Mouse (Mus musculus) liver, adult 2 months (tissue): ENCODE data around the gene Sox30. TPM values are rescaled to one million over a fixed set of nuclear protein-coding genes. Genes with fewer than 3 reads are reported as not detected.

Source experiments
- DNase-seq: peaks from one replicate; pipeline ENCODE4 v3.0.0-alpha.2; 2011; ENCODE audit warnings: low read depth, low spot score; ENCODE audit errors: extremely low read depth
- H3K27ac ChIP-seq: fragments of 200-500 bp; replicated peaks from 2 replicates; pipeline ENCODE4 v1.5.1; 2012; ENCODE audit warnings: low read depth, mild to moderate bottlenecking, control low read depth, inconsistent platforms, low read length; ENCODE audit not compliant: insufficient read depth
- H3K27me3 ChIP-seq: fragments of 200-500 bp; 2 replicates; pipeline ENCODE4 v1.6.1; 2012; ENCODE audit warnings: mild to moderate bottlenecking, moderate library complexity, low read length, inconsistent platforms; ENCODE audit not compliant: control insufficient read depth, insufficient read depth
- H3K36me3 ChIP-seq: fragments of 200-500 bp; 2 replicates; pipeline ENCODE4 v1.6.1; 2012; ENCODE audit warnings: low read length, inconsistent platforms; ENCODE audit not compliant: control insufficient read depth, insufficient read depth
- H3K4me1 ChIP-seq: fragments of 200-500 bp; 2 replicates; pipeline ENCODE4 v1.6.1; 2011; ENCODE audit warnings: low read length; ENCODE audit not compliant: control insufficient read depth, insufficient read depth
- H3K4me3 ChIP-seq: fragments of 200-500 bp; 2 replicates; pipeline ENCODE4 v1.5.1; 2011; ENCODE audit warnings: low read depth, mild to moderate bottlenecking, control low read depth, low read length, moderate library complexity; ENCODE audit not compliant: insufficient read depth
- H3K79me2 ChIP-seq: fragments of 200-500 bp; 2 replicates; pipeline ENCODE4 v1.6.1; 2012; ENCODE audit warnings: inconsistent platforms, mild to moderate bottlenecking, low read length, moderate library complexity; ENCODE audit not compliant: control insufficient read depth, insufficient read depth
- H3K9ac ChIP-seq: fragments of 200-500 bp; 2 replicates; pipeline ENCODE4 v1.6.1; 2012; ENCODE audit warnings: low read depth, mild to moderate bottlenecking, control low read depth, inconsistent platforms, low read length
- CTCF ChIP-seq: fragments of 200-500 bp; IDR thresholded peaks from 2 replicates; pipeline ENCODE4 v1.5.1; 2011; ENCODE audit warnings: low read depth, low read length, control low read depth
- POLR2A ChIP-seq: fragments of 200-500 bp; IDR thresholded peaks from 2 replicates; pipeline ENCODE4 v1.6.1; 2011; ENCODE audit warnings: low read length, control low read depth; ENCODE audit not compliant: insufficient read depth; ENCODE audit errors: extremely low read depth
- WGBS: fragments of 180-500 bp; shearing (Covaris S2); methylation state at CpG from one replicate; pipeline ENCODE4 v1.1.7; 2018; 5-methylcytosine and 5-hydroxymethylcytosine counted together
- polyA plus RNA-seq: library from polyadenylated mRNA; depleted of rRNA; stranded (reverse); fragments of >200 nt; gene quantifications from 2 replicates; pipeline ENCODE4 v1.2.3, GENCODE M21; 2012
- total RNA-seq: library from RNA; depleted of rRNA; stranded (reverse); fragments of >200 nt; gene quantifications from 2 replicates; pipeline ENCODE4 v1.2.3, GENCODE M21; 2014

Sox30 gene
- total and polyA plus RNA-seq, 2 experiments, result under 0.01 TPM; not detected in 1

- Histone ChIP-seq H3K27ac (no peak overlapping the region), H3K79me2 (no peaks in the 10 kb centered on the region), H3K9ac (no peak overlapping the region), H3K27me3 (no peaks in the 10 kb centered on the region), H3K4me1 (peaks cover 3% of the 10 kb centered on the region; the same call in 1 of the 2 replicates), H3K4me3 (no peak overlapping the region), H3K36me3 (no peaks in the 10 kb centered on the region)
- WGBS, result 54% methylated on average over 3 of the region's 3 CpGs
- TF ChIP-seq CTCF (no peak), POLR2A (no peak)
- no peak for DNase-seq
Measured at GRCm38 (mm10) chr11:46031470-46031869, 51.4 kb downstream of the Sox30 start.

GRCm38 (mm10) chr11:46032956-46033355 is 52.8 kb downstream of the Sox30 start:
- 89% methylated on average over 7 of the region's 7 CpGs for WGBS
- no peak for DNase-seq

GRCm38 (mm10) chr11:46036374-46036773 is 56.3 kb downstream of the Sox30 start:
- Histone ChIP-seq H3K4me1 (peaks cover 4% of the 10 kb centered on the region; the same call in 1 of the 2 replicates), H3K36me3 (no peaks in the 10 kb centered on the region), H3K27me3 (no peaks in the 10 kb centered on the region), H3K9ac (no peak overlapping the region), H3K79me2 (no peaks in the 10 kb centered on the region), H3K4me3 (no peak overlapping the region), H3K27ac (no peak overlapping the region)
- DNase-seq, result peak; percentile 45
- TF ChIP-seq CTCF (no peak), POLR2A (no peak)
- WGBS, result 56% methylated on average over 10 of the region's 10 CpGs

More at GRCm38 (mm10) chr11:46032956-46033355, 52.8 kb downstream of the Sox30 start:
- Histone ChIP-seq H3K27ac (no peak overlapping the region), H3K4me3 (no peak overlapping the region), H3K79me2 (no peaks in the 10 kb centered on the region), H3K36me3 (no peaks in the 10 kb centered on the region), H3K4me1 (peaks cover 4% of the 10 kb centered on the region; the same call in 1 of the 2 replicates), H3K27me3 (no peaks in the 10 kb centered on the region), H3K9ac (no peak overlapping the region)
- TF ChIP-seq POLR2A (no peak), CTCF (no peak)

GRCm38 (mm10) chr11:46038901-46039300 is 58.8 kb downstream of the Sox30 start:
- Histone ChIP-seq H3K36me3 (no peaks in the 10 kb centered on the region), H3K27ac (peak overlapping the region; percentile 10; the same call in 1 of the 2 replicates), H3K27me3 (no peaks in the 10 kb centered on the region), H3K4me1 (peaks cover 4% of the 10 kb centered on the region; the same call in 1 of the 2 replicates), H3K4me3 (no peak overlapping the region), H3K79me2 (no peaks in the 10 kb centered on the region), H3K9ac (no peak overlapping the region)
- 59% methylated on average over 15 of the region's 15 CpGs for WGBS
- DNase-seq, result no peak
- TF ChIP-seq CTCF (no peak), POLR2A (no peak)

GRCm38 (mm10) chr11:46039335-46039734 is 59.2 kb downstream of the Sox30 start:
- 63% methylated on average over 11 of the region's 11 CpGs for WGBS
- H3K4me3 ChIP-seq, result no peak overlapping the region
- peak; percentile 31 for DNase-seq
- no peaks in the 10 kb centered on the region for H3K79me2 ChIP-seq
- H3K4me1 ChIP-seq, result peaks cover 4% of the 10 kb centered on the region; the same call in 1 of the 2 replicates
- H3K27ac ChIP-seq, result peak overlapping the region; percentile 10; the same call in 1 of the 2 replicates
- H3K9ac ChIP-seq, result no peak overlapping the region
- TF ChIP-seq POLR2A (no peak), CTCF (no peak)
- H3K36me3 ChIP-seq, result no peaks in the 10 kb centered on the region
- H3K27me3 ChIP-seq, result no peaks in the 10 kb centered on the region

GRCm38 (mm10) chr11:46040841-46041556 is 60.9 kb downstream of the Sox30 start:
- no peaks in the 10 kb centered on the region for H3K36me3 ChIP-seq
- no peak overlapping the region for H3K9ac ChIP-seq
- H3K27ac ChIP-seq, result no peak overlapping the region
- no peaks in the 10 kb centered on the region for H3K27me3 ChIP-seq
- no peak for TF ChIP-seq POLR2A
- WGBS, result 88% methylated on average over 9 of the region's 9 CpGs
- H3K4me1 ChIP-seq, result peaks cover 4% of the 10 kb centered on the region; the same call in 1 of the 2 replicates
- no peaks in the 10 kb centered on the region for H3K79me2 ChIP-seq
- H3K4me3 ChIP-seq, result no peak overlapping the region
- no peak for DNase-seq
